Mouse (Mus musculus) hindbrain, embryonic 14.5 days (tissue): ENCODE data around the gene Pdgfb. TPM values are rescaled to one million over a fixed set of nuclear protein-coding genes. Genes with fewer than 3 reads are reported as not detected.

ENCODE experiments used
- ATAC-seq: fragments of 200-750 bp; cut with Nextera tagmentation; 2 replicates; pipeline ENCODE4 v1.8.0; 2017; ENCODE audit warnings: moderate number of reproducible peaks, mild to moderate bottlenecking, moderate TSS enrichment, moderate library complexity; ENCODE audit not compliant: low FRiP score
- DNase-seq: peaks from one replicate; pipeline ENCODE4 v3.0.0-alpha.2; 2015; ENCODE audit warnings: low spot score
- H3K27ac ChIP-seq: fragments of 300-500 bp; sonication (generic); 2 replicates; pipeline ENCODE4 v1.5.1; 2014; ENCODE audit warnings: mild to moderate bottlenecking, moderate library complexity
- H3K27me3 ChIP-seq: fragments of 300-500 bp; sonication (generic); 2 replicates; pipeline ENCODE4 v1.6.1; 2014; ENCODE audit warnings: mild to moderate bottlenecking, low read length, mixed read lengths; ENCODE audit not compliant: control insufficient read depth, insufficient read depth
- H3K36me3 ChIP-seq: fragments of 300-500 bp; sonication (generic); replicated peaks from 2 replicates; pipeline ENCODE4 v1.6.1; 2014; ENCODE audit not compliant: control insufficient read depth, insufficient read depth
- H3K4me1 ChIP-seq: fragments of 300-500 bp; sonication (generic); replicated peaks from 2 replicates; pipeline ENCODE4 v1.6.1; 2014; ENCODE audit warnings: antibody characterized with exemption, low read length, mixed read lengths; ENCODE audit not compliant: control insufficient read depth, insufficient read depth
- H3K4me2 ChIP-seq: fragments of 300-500 bp; sonication (generic); replicated peaks from 2 replicates; pipeline ENCODE4 v1.6.1; 2014; ENCODE audit warnings: mild to moderate bottlenecking, moderate library complexity
- H3K4me3 ChIP-seq: fragments of 300-500 bp; sonication (generic); replicated peaks from 2 replicates; pipeline ENCODE4 v1.5.1; 2014; ENCODE audit warnings: mild to moderate bottlenecking, low read length
- H3K9ac ChIP-seq: fragments of 300-500 bp; sonication (generic); 2 replicates; pipeline ENCODE4 v1.6.1; 2014
- H3K9me3 ChIP-seq: fragments of 300-500 bp; sonication (generic); 2 replicates; pipeline ENCODE4 v1.6.1; 2016; ENCODE audit warnings: low read length; ENCODE audit not compliant: control insufficient read depth
- WGBS: fragments of 180-500 bp; shearing (Covaris S2); extraction: QIAGEN DNeasy Blood & Tissue Kit; methylation state at CpG from one replicate; pipeline ENCODE4 v1.1.7; 2014; 5-methylcytosine and 5-hydroxymethylcytosine counted together
- polyA plus RNA-seq: library from polyadenylated mRNA; unstranded; fragments of >200 nt; fragmentation: Nextera tagmentation; extraction: Ambion mirVana; gene quantifications from 2 replicates; pipeline ENCODE4 v1.2.1, GENCODE M21; 2014

Pdgfb gene
- 7.3 and 7.5 TPM in 2 replicates for polyA plus RNA-seq

DNA sequence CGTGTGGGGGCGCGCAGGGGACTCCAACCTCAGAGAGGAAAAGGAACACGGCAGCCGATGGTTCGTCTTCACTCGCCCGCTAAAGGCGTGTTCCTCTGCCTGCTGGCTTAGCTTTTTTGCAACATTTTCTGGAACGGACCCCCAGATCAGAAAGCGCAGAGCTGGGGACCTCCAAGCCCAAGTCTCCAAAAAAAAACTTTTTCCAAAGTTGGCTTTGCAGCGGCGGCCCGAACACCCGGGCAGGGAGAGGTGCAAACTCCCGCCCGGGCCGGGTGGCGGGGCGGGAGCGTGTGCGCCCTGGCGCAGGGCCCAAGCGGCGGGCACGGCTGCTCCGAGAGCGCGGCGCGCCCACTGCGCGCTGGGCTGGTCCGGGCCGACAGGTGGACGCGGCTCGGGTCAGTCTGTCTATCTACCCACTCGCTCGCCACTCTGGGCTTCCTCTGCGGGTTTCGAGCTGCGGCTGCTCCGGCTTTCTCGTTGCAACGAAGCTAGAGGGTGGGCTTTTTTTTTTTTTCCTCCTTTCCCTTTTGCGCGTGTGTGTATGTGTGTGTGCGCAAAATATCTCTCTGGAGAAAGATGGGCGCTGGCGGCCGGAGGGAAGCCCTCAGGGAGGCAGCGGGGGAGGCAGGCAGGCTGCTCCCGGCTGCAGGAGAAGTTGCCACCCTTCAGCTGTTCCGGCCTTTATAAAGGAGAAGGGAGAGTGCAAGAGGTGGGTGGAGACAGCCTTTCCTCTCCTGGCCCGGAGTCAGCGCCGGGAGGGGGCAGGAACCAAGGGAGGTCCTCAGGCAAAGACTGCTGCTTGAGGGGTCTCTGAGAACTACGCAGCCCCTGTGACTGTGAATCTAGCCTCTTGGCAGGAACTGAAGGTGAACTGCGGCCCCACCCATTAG is at the start of gene Pdgfb:
Gene Pdgfb (minus strand): TSS at position 657 of the 890 bp plus-strand sequence.
- peak within 1 kb of the TSS; percentile 64 for H3K27ac ChIP-seq
- peaks cover 53% of the 10 kb centered on the region for H3K27me3 ChIP-seq
- H3K4me2 ChIP-seq = peak within 1 kb of the TSS; percentile 95
- DNase-seq = no peak
- no peaks in the 10 kb centered on the region for H3K36me3 ChIP-seq
- H3K4me1 ChIP-seq = peaks cover 21% of the 10 kb centered on the region
- no peaks in the 10 kb centered on the region for H3K9me3 ChIP-seq
- no peak for ATAC-seq
- under 1% methylated on average over 59 of the region's 60 CpGs for WGBS
- peak within 1 kb of the TSS; percentile 87 for H3K9ac ChIP-seq
- H3K4me3 ChIP-seq = peak within 1 kb of the TSS; percentile 81

DNA sequence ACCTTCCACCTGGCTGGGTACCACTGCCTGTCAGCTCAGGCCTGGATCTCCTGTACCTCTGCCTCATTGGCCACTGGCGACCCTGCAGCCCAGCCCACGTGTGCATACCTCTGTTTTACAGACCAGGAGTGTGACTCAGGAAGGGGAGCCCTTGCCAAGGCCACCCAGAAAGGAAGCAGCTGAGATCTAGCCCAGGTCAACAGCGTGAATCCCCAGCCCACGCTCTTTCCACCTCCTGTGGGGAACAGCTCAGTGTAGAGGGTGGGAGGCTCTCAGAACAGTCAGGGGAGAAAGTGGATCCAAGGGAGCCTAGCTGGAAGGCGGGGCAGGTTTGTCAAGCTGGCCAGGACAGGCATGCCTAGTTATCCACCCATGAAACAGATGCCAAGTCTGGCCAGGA is 48.0 kb upstream of the Pdgfb start:
- Histone ChIP-seq H3K27me3 (no peaks in the 10 kb centered on the region), H3K9ac (no peak overlapping the region), H3K4me3 (no peak overlapping the region), H3K27ac (no peak overlapping the region), H3K9me3 (no peaks in the 10 kb centered on the region), H3K4me1 (no peaks in the 10 kb centered on the region), H3K4me2 (no peak overlapping the region), H3K36me3 (no peaks in the 10 kb centered on the region)
- WGBS = 49% methylated on average over 5 of the region's 5 CpGs
- no peak for ATAC-seq
- no peak for DNase-seq

DNA sequence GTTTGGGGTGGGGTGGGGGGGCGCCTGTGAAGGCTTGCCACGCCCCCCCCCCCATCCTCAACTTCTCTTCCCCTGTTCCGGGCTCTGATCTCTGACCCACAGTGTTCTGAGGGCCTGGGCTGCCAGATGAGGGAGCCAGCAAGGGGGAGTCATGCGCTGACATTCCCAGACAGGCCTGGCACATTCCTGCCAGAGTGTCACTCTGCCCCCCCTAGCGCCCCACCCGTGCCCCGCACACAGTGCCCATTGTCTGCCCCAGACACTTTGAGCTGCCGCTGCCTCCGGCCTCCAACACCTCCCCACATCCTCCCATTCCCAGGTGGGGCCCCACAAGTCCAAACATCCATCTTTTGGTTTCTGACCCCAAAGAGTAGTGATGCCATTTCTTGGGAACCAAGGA is 47.6 kb upstream of the Pdgfb start:
- H3K27ac ChIP-seq = no peak overlapping the region
- DNase-seq = no peak
- no peak overlapping the region for H3K4me3 ChIP-seq
- no peaks in the 10 kb centered on the region for H3K9me3 ChIP-seq
- H3K27me3 ChIP-seq = no peaks in the 10 kb centered on the region
- no peaks in the 10 kb centered on the region for H3K4me1 ChIP-seq
- H3K36me3 ChIP-seq = no peaks in the 10 kb centered on the region
- no peak overlapping the region for H3K4me2 ChIP-seq
- 65% methylated on average over 7 of the region's 9 CpGs for WGBS
- no peak overlapping the region for H3K9ac ChIP-seq
- no peak for ATAC-seq

DNA sequence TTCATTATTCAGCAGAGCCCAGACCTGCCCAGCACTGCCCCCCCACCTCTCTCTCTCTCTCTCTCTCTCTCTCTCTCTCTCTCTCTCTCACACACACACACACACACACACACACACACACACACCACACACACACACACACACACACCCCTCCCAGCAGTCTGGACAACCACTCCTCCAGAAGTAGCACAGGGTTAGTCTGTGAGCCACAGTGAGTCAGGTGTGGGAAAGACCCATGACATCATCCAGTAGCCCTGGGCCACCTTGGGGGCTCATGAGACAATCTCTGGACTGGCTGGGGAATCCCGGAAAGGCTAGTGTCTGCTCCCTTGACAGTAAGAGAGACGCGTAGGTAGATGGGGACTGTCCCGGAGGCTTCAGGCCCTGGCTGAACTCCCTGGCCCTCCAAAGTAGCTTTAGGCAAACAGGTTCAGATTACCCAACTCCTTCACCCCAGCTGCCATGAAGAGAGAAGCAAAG is 46.3 kb upstream of the Pdgfb start:
- no peak for DNase-seq
- 96% methylated on average over 4 of the region's 4 CpGs for WGBS
- H3K4me1 ChIP-seq = no peaks in the 10 kb centered on the region

DNA sequence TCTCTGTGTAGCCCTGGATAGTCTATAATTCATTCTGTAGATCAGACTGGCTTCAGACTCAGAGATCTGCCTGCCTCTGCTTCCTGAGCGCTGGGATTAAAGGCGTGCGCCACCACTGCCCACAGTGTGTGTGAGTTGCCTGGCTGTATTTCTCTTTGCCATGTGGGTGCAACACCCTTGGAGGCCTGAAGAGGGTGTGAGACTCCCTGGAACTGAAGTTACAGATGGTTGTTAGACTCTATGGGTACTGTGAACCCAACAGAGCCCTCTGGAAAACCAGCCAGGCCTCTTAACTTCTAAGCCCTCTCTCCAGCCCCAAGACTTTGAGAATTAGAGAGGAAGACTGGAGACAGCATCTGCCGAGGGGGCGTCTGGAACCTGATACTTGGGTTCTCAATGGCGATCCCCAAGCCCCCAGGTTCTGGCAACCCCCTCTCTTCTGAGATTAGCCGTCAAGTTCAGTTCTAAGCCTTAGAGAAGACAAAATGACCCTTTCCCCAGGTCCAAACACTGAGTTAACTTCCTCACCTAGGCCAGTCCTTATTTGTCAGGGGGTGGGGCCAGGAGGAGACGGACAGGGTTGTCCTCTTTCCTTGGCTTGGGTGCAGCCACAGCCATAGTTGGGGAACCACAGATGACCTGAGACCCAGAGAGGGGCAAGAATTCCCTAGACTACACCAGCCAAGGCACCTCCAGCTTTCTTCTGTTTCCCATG is 45.7 kb upstream of the Pdgfb start:
- ATAC-seq (no peak), DNase-seq (no peak)
- Histone ChIP-seq H3K4me3 (no peak overlapping the region), H3K9ac (no peak overlapping the region), H3K4me2 (no peak overlapping the region), H3K9me3 (no peaks in the 10 kb centered on the region), H3K36me3 (no peaks in the 10 kb centered on the region), H3K27me3 (no peaks in the 10 kb centered on the region), H3K27ac (no peak overlapping the region), H3K4me1 (no peaks in the 10 kb centered on the region)
- WGBS = 94% methylated on average over 8 of the region's 8 CpGs

More for the DNA sequence above, 46.3 kb upstream of the Pdgfb start:
- Histone ChIP-seq H3K4me3 (no peak overlapping the region), H3K27ac (no peak overlapping the region), H3K4me2 (no peak overlapping the region), H3K9ac (no peak overlapping the region), H3K36me3 (no peaks in the 10 kb centered on the region), H3K9me3 (no peaks in the 10 kb centered on the region), H3K27me3 (no peaks in the 10 kb centered on the region)
- no peak for ATAC-seq

DNA sequence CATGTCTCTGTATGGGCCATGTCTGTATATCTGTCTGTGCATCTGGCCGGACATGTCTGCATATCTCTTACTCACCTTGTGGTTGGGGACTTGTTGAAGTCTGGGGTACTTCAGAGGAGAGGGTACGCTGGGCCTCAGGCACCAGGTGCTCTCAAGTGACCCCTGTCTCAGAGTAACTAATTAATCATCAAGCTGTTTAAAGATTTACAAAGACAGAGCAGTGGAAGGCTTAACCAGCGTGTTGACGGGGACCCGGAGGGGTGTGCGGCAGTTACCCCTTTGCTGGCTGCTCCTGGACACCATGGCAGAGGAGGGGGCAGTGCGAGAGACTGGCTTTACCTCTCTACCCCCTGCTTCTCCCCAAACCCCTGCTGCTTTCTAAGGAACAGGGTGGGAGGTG is 44.8 kb upstream of the Pdgfb start:
- H3K9me3 ChIP-seq = no peaks in the 10 kb centered on the region
- H3K36me3 ChIP-seq = no peaks in the 10 kb centered on the region
- no peak for DNase-seq
- H3K4me3 ChIP-seq = no peak overlapping the region
- no peaks in the 10 kb centered on the region for H3K4me1 ChIP-seq
- H3K9ac ChIP-seq = no peak overlapping the region
- no peak overlapping the region for H3K4me2 ChIP-seq
- ATAC-seq = no peak
- 62% methylated on average over 7 of the region's 7 CpGs for WGBS
- no peak overlapping the region for H3K27ac ChIP-seq
- H3K27me3 ChIP-seq = no peaks in the 10 kb centered on the region

DNA sequence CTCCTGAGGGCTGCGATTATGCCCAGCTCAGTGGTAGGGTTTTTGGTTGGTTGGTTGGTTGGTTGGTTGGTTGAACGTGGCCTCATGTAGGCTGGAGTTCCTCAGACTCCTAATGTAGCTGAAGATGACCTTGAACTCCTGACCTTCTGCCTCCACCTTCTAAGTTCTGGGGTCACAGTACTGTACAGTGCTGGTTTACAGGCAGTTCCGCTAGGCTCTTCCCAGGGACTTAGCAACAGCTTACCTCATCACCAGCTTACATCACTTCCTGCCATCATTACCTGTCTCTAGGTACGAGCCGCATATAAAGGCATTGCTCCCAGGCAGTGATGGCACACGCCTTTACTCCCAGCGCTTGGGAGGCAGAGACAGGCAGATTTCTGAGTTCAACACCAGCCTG is 43.4 kb upstream of the Pdgfb start:
- no peak overlapping the region for H3K27ac ChIP-seq
- DNase-seq (no peak), ATAC-seq (no peak)
- no peak overlapping the region for H3K9ac ChIP-seq
- no peak overlapping the region for H3K4me3 ChIP-seq
- WGBS = 87% methylated on average over 7 of the region's 7 CpGs
- H3K4me1 ChIP-seq = no peaks in the 10 kb centered on the region
- no peaks in the 10 kb centered on the region for H3K9me3 ChIP-seq
- H3K27me3 ChIP-seq = no peaks in the 10 kb centered on the region
- H3K36me3 ChIP-seq = no peaks in the 10 kb centered on the region
- H3K4me2 ChIP-seq = no peak overlapping the region

DNA sequence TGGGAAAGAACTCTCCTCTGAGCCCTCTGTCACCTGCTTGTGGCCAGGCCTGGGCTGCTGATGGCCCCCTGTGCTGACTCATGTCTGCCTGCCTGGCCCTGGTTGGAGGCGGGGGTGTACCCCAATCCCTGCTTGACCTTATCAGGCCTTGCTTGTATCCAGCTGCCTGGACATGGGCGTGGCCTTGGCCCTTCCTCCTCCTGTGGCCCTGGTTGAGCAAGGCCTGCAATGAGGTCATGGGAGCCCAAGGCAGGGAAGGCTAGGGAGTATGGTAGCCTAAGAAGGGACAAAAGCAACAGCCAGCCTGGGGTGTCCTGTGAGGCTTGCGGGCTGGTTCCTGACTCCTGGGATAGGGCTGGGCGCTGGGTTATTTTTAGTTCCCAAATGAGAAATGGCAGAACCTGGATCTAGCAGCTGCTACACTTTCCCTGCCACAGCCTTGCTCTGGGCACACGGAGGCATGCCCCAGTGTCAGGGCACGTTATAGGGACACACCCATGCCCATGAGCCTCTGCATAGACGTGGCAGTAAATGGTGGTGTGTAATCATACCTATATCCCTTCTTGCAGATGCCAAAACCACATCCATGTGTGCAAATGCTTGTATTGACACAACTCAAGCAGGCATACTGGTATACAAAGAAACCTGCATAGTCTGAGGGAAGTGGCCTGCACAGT is 39.4 kb upstream of the Pdgfb start:
- no peak overlapping the region for H3K4me3 ChIP-seq
- 87% methylated on average over 7 of the region's 7 CpGs for WGBS
- H3K4me1 ChIP-seq = no peaks in the 10 kb centered on the region

More for the DNA sequence above, 39.4 kb upstream of the Pdgfb start:
- no peak for DNase-seq
- H3K27me3 ChIP-seq = no peaks in the 10 kb centered on the region
- H3K27ac ChIP-seq = no peak overlapping the region
- no peak overlapping the region for H3K9ac ChIP-seq
- no peak for ATAC-seq
- no peaks in the 10 kb centered on the region for H3K36me3 ChIP-seq
- H3K9me3 ChIP-seq = no peaks in the 10 kb centered on the region
- no peak overlapping the region for H3K4me2 ChIP-seq
